Comparison of ENCODE assay signal across 23 mouse cellular contexts in genomic region chr17:71506832-71507231, GRCm38 (mm10). TPM values are rescaled to one million over a fixed set of nuclear protein-coding genes. Genes with fewer than 3 reads are reported as not detected.
DNase-seq lines count a peak whose midpoint lies in the region; ATAC-seq and TF ChIP-seq lines count a peak whose summit lies in the region.
"Had no signal": no experiment of that assay in that cellular context is flagged by ENCODE, and none has a peak within 500 bp of the region (broad histone marks: within the 10 kb centered on the region; RNA-seq: fewer than 3 reads in every experiment).

No protein-coding gene starts in this region.

- intact Hi-C loops in heart, postnatal 14 days (cut with DNase I) = no loop called here

- WGBS in intestine, postnatal 0 days = 71% methylated on average over 8 of the region's 8 CpGs

- H3K27me3 ChIP-seq in intestine, postnatal 0 days (replicated peaks; ENCODE audit: control insufficient read depth, insufficient read depth, low read length) = no peaks in the 10 kb centered on the region
- H3K27me3 ChIP-seq: CH12.LX; embryonic facial prominence, embryonic 12.5 days; forebrain, embryonic 13.5 days; forebrain, embryonic 15.5 days; Patski had no signal

- H3K36me3 ChIP-seq in intestine, postnatal 0 days (ENCODE audit: control insufficient read depth, insufficient read depth) = peaks cover 16% of the 10 kb centered on the region

- no peak overlapping the region for H3K9ac ChIP-seq in intestine, postnatal 0 days (ENCODE audit: low read depth, low read length)
- H3K9ac ChIP-seq: embryonic facial prominence, embryonic 12.5 days; forebrain, embryonic 13.5 days; forebrain, embryonic 15.5 days had no signal

- no peaks in the 10 kb centered on the region for H3K4me1 ChIP-seq in intestine, postnatal 0 days (replicated peaks; ENCODE audit: control insufficient read depth, insufficient read depth, low read length)
- H3K4me1 ChIP-seq: embryonic facial prominence, embryonic 10.5 days; embryonic facial prominence, embryonic 12.5 days; forebrain, embryonic 13.5 days; forebrain, embryonic 15.5 days had no signal

- no peak overlapping the region for H3K4me3 ChIP-seq in intestine, postnatal 0 days (ENCODE audit: low read depth, low read length)
- H3K4me3 ChIP-seq: embryonic facial prominence, embryonic 10.5 days; embryonic facial prominence, embryonic 12.5 days; forebrain, embryonic 13.5 days; forebrain, embryonic 15.5 days had no signal

- no peak for TF ChIP-seq CTCF in intestine, postnatal 0 days (IDR thresholded peaks at IDR 0.05; ENCODE audit: low read depth)

- H3K27ac ChIP-seq in intestine, postnatal 0 days (ENCODE audit: low read depth, low read length) = no peak overlapping the region; the same call in 1 of the 2 replicates
- H3K27ac ChIP-seq: embryonic facial prominence, embryonic 10.5 days; embryonic facial prominence, embryonic 12.5 days; forebrain, embryonic 13.5 days; forebrain, embryonic 15.5 days had no signal

- peak; percentile 56 for ATAC-seq in intestine, postnatal 0 days
- ATAC-seq: activated CD4-positive, CD25-positive, alpha-beta regulatory T cell, adult 4 months; CD4-positive, CD25-positive, alpha-beta regulatory T cell, adult 4 months; forebrain, embryonic 13.5 days; forebrain, embryonic 15.5 days; Patski had no signal

- no peak overlapping the region for H3K4me2 ChIP-seq in intestine, postnatal 0 days (replicated peaks; ENCODE audit: low read depth)
- H3K4me2 ChIP-seq: embryonic facial prominence, embryonic 12.5 days; forebrain, embryonic 13.5 days; forebrain, embryonic 15.5 days had no signal

- DNase-seq in heart, adult 11 months = peak; percentile 50
- no peak for DNase-seq in heart, postnatal 14 days
- no peak for DNase-seq in kidney, postnatal 14 days
- DNase-seq in retina, postnatal 1 day = no peak
- DNase-seq: adrenal gland, adult 8-10 months; adrenal gland, postnatal 14 days; adrenal gland, postnatal 36 days; B cell, adult 2 months; cerebellum, adult 11-12 months; cerebellum, adult 2 months; cerebellum, adult 9-10 months; cerebellum, postnatal 10 days; cerebellum, postnatal 25 days had no signal

- H3K9me3 ChIP-seq in intestine, postnatal 0 days (ENCODE audit: control insufficient read depth) = no peaks in the 10 kb centered on the region
- H3K9me3 ChIP-seq: embryonic facial prominence, embryonic 10.5 days; embryonic facial prominence, embryonic 12.5 days; forebrain, embryonic 13.5 days; forebrain, embryonic 15.5 days; G1E had no signal

RNA-seq across cellular contexts. Expression of gene Ndc80, which starts 19.8 kb away (rescaled TPM):
- total RNA-seq in heart, postnatal 14 days (2021) = 1 to 10 TPM; 2.4 to 4.1 TPM
- polyA plus RNA-seq in intestine, postnatal 0 days (2015; fragmentation: Nextera tagmentation; extraction: Ambion mirVana) = 8.8 and 10.0 TPM in 2 replicates
- polyA plus RNA-seq: cerebellum, adult 2 months had no signal

RNA-seq across cellular contexts. Expression of gene Smchd1, which starts 31.7 kb away (rescaled TPM):
- 10 to 100 TPM; 22.0 to 29.0 TPM for total RNA-seq in heart, postnatal 14 days (2021)
- polyA plus RNA-seq in intestine, postnatal 0 days (2015; fragmentation: Nextera tagmentation; extraction: Ambion mirVana) = 25.6 and 26.6 TPM in 2 replicates

RNA-seq across cellular contexts. Expression of gene Spdya, which starts 45.0 kb away (rescaled TPM):
- not detected for total RNA-seq in heart, postnatal 14 days (2021)
- polyA plus RNA-seq in intestine, postnatal 0 days (2015; fragmentation: Nextera tagmentation; extraction: Ambion mirVana) = 0.27 and 0.66 TPM in 2 replicates
- total RNA-seq: G1E had no signal
- polyA plus RNA-seq: G1E had no signal

RNA-seq across cellular contexts. Expression of gene Gm4707, which starts 47.1 kb away (rescaled TPM):
- 1 to 10 TPM in 1 of 2 experiments, under 1 TPM in 1; 0.88 to 1.6 TPM for total RNA-seq in heart, postnatal 14 days (2021)
- polyA plus RNA-seq in intestine, postnatal 0 days (2015; fragmentation: Nextera tagmentation; extraction: Ambion mirVana) = 0.40 and 0.54 TPM in 2 replicates
- polyA plus RNA-seq: G1E had no signal
